Mouse (Mus musculus) limb, embryonic 14.5 days (tissue): Measurements from ENCODE around the gene Abcc5. TPM values are rescaled to one million over a fixed set of nuclear protein-coding genes. Genes with fewer than 3 reads are reported as not detected.

ENCODE experiments used
- ATAC-seq: fragments of 200-750 bp; cut with Nextera tagmentation; 2 replicates; pipeline ENCODE4 v1.8.0; 2017; ENCODE audit warnings: low read depth, moderate number of reproducible peaks, moderate TSS enrichment; ENCODE audit not compliant: low FRiP score
- DNase-seq: peaks from one replicate; pipeline ENCODE4 v3.0.0-alpha.2; 2015; ENCODE audit warnings: low spot score
- H3K27ac ChIP-seq: fragments of 300-500 bp; sonication (generic); replicated peaks from 2 replicates; pipeline ENCODE4 v1.5.1; 2014; ENCODE audit warnings: low read depth, mild to moderate bottlenecking, low read length, moderate library complexity, mixed read lengths
- H3K27me3 ChIP-seq: fragments of 300-500 bp; sonication (generic); 2 replicates; pipeline ENCODE4 v1.6.1; 2014; ENCODE audit warnings: low read length, mixed read lengths; ENCODE audit not compliant: control insufficient read depth, insufficient read depth
- H3K36me3 ChIP-seq: fragments of 300-500 bp; sonication (generic); 2 replicates; pipeline ENCODE4 v1.6.1; 2014; ENCODE audit warnings: mild to moderate bottlenecking, low read length, moderate library complexity, mixed read lengths; ENCODE audit not compliant: control insufficient read depth, insufficient read depth
- H3K4me1 ChIP-seq: fragments of 300-500 bp; sonication (generic); 2 replicates; pipeline ENCODE4 v1.6.1; 2014; ENCODE audit warnings: antibody characterized with exemption, low read length, mixed read lengths; ENCODE audit not compliant: control insufficient read depth, insufficient read depth
- H3K4me2 ChIP-seq: fragments of 300-500 bp; sonication (generic); replicated peaks from 2 replicates; pipeline ENCODE4 v1.6.1; 2014; ENCODE audit warnings: low read depth, mild to moderate bottlenecking, low read length, moderate library complexity; ENCODE audit not compliant: severe bottlenecking
- H3K4me3 ChIP-seq: fragments of 300-500 bp; sonication (generic); replicated peaks from 2 replicates; pipeline ENCODE4 v1.5.1; 2014; ENCODE audit warnings: low read length
- H3K9ac ChIP-seq: fragments of 300-500 bp; sonication (generic); 2 replicates; pipeline ENCODE4 v1.6.1; 2014; ENCODE audit warnings: mild to moderate bottlenecking, low read depth, low read length, moderate library complexity; ENCODE audit not compliant: severe bottlenecking
- H3K9me3 ChIP-seq: fragments of 300-500 bp; sonication (generic); 2 replicates; pipeline ENCODE4 v1.6.1; 2016; ENCODE audit warnings: low read length; ENCODE audit not compliant: control insufficient read depth
- POLR2A ChIP-seq: fragments of 200-500 bp; IDR thresholded peaks from 2 replicates; pipeline ENCODE4 v1.8.0; 2012; ENCODE audit warnings: inconsistent platforms, mild to moderate bottlenecking, moderate library complexity, borderline replicate concordance; ENCODE audit not compliant: insufficient read depth, insufficient read length; ENCODE audit errors: extremely low read depth
- WGBS: fragments of 180-500 bp; shearing (Covaris S2); extraction: QIAGEN DNeasy Blood & Tissue Kit; methylation state at CpG from one replicate; pipeline ENCODE4 v1.1.7; 2014; 5-methylcytosine and 5-hydroxymethylcytosine counted together
- polyA plus RNA-seq, 2 experiments: library from polyadenylated mRNA; depleted of rRNA in 1 of 2; stranded (reverse) in 1 of 2; unstranded in 1 of 2; fragments of >200 nt; fragmentation: Nextera tagmentation in 1 of 2; extraction: Ambion mirVana in 1 of 2; gene quantifications; 2 replicates each; pipeline versions ENCODE4 v1.2.1 to v1.2.3; 2012 to 2014

Abcc5 gene
- 223 and 274 TPM in 2 replicates for polyA plus RNA-seq (2012; rRNA removed)
- 73.1 and 91.5 TPM in 2 replicates for polyA plus RNA-seq (2014; fragmentation: Nextera tagmentation; extraction: Ambion mirVana)

DNA sequence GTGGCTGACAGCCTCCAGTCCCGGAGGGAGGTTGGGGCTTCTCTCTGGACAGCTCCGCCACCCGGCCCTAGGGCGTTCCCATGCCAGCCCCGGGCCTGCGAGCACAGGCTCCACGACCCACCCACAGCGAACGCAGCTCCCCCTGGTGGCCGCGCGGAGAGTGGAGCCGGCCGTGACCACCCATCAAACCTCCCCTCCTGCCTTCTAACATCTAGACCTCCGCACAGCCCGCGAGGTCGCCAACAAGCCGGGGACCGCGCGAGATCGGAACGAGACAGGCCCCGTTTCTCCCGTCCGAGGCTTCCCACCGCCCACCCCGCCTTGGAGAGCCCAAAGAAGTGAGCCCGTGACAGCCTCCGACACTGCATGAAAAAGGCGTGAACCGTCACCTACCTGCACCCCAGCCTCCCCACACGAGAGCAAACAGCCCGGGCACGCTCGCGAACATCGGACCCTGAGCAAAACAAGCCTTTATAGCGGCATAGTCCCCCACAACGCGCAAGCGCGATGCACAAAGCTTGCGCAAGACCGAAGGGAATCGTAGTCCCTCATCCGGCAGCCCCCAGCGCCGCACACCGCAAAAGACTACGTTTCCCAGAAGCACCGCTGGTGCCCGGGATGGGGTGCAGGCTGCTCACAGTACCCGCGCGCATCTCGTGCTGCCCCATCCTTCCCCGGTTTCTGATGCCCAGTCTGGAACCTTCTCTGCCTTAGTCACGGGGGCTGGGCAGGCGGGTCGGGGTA lies at the start of gene Abcc5:
Abcc5 (minus strand) TSS at position 540 of the 744 bp plus-strand sequence.
- peak; percentile 98 for ATAC-seq
- H3K36me3 ChIP-seq, result peaks cover 7% of the 10 kb centered on the region
- 0 out of 2 replicates have a peak, but pooled peaks have one; percentile 26 for TF ChIP-seq POLR2A
- DNase-seq, result peak; percentile 93
- peak within 1 kb of the TSS; percentile 52 for H3K4me2 ChIP-seq
- under 1% methylated on average over 52 of the region's 62 CpGs for WGBS
- no peaks in the 10 kb centered on the region for H3K9me3 ChIP-seq
- peaks cover 13% of the 10 kb centered on the region for H3K4me1 ChIP-seq
- peak within 1 kb of the TSS; percentile 80 for H3K9ac ChIP-seq
- H3K27ac ChIP-seq, result peak within 1 kb of the TSS; percentile 84
- H3K4me3 ChIP-seq, result peak within 1 kb of the TSS; percentile 79
- no peaks in the 10 kb centered on the region for H3K27me3 ChIP-seq

DNA sequence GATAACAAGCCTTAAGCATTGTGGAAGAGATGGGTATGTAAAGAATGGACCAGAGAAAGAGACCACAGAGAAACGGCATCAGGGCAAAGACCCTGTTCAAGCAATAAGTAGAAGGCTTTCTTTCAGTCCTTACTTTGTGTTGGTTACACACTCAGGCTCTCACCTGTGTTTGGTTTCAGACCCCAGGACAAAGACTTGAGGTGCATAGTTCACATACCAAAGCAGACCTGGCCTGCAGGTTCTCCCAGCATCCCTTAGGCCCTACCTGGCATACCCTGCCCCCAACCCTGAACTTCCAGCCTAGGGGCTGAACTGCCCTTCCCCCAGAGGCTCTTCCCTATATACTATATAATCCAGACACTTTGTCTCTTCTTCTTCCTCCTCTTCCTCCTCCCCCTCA lies 49.1 kb upstream of the Abcc5 start:
- Histone ChIP-seq H3K27ac (no peak overlapping the region), H3K4me1 (peaks cover 3% of the 10 kb centered on the region; the same call in 1 of the 2 replicates), H3K4me3 (no peak overlapping the region), H3K4me2 (no peak overlapping the region), H3K36me3 (no peaks in the 10 kb centered on the region), H3K9ac (no peak overlapping the region), H3K9me3 (no peaks in the 10 kb centered on the region), H3K27me3 (no peaks in the 10 kb centered on the region)
- ATAC-seq (no peak), DNase-seq (no peak)
- WGBS, result 85% methylated on average over 1 of the region's 1 CpGs
- no peak for TF ChIP-seq POLR2A

DNA sequence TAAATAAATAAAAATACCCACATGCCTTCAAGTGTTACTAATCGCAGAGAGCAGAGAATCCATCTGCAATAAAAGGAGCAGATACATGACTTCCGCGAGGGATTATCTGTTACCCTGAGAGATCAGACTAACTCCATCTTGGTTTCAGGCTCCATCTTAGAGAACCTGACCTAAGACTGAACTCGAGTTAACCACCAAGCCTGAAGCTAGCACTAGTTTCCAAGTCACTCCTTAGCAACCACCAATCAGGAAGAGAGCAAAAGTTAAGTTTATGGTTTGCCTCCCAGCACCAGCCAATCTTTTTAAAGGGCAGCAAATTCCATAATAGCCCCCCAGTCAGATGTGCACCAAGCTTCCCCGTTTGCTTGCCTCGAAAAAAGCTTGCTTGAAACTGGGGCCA lies 48.6 kb upstream of the Abcc5 start:
- WGBS, result 78% methylated on average over 6 of the region's 6 CpGs
- Histone ChIP-seq H3K27me3 (no peaks in the 10 kb centered on the region), H3K4me3 (no peak overlapping the region), H3K4me2 (no peak overlapping the region), H3K27ac (no peak overlapping the region), H3K36me3 (no peaks in the 10 kb centered on the region), H3K9ac (no peak overlapping the region), H3K9me3 (no peaks in the 10 kb centered on the region), H3K4me1 (peaks cover 3% of the 10 kb centered on the region; the same call in 1 of the 2 replicates)
- TF ChIP-seq POLR2A, result no peak
- DNase-seq, result no peak
- no peak for ATAC-seq

DNA sequence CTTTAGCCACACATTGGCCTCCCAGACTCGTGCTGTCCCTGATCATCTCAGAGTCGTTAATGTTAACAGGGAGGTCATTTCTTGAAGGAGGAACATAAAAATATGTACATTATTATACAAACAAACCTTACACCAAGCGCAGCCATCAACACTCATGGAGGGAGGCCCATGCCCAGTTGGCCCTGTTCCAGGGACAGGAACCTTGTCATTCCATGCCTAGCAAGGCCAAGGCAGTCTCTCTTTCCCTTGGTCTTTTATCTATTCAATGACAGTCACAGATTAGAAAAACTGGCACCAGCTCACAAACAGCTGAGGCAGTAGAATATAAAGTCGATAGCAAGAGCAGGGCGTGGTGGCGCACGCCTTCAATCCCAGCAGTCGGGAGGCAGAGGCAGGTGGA lies 48.0 kb upstream of the Abcc5 start:
- 92% methylated on average over 8 of the region's 8 CpGs for WGBS
- Histone ChIP-seq H3K4me1 (peaks cover 3% of the 10 kb centered on the region; the same call in 1 of the 2 replicates), H3K27me3 (no peaks in the 10 kb centered on the region), H3K4me2 (no peak overlapping the region), H3K4me3 (no peak overlapping the region), H3K9me3 (no peaks in the 10 kb centered on the region), H3K9ac (no peak overlapping the region), H3K27ac (no peak overlapping the region), H3K36me3 (no peaks in the 10 kb centered on the region)
- no peak for ATAC-seq
- no peak for TF ChIP-seq POLR2A
- no peak for DNase-seq

DNA sequence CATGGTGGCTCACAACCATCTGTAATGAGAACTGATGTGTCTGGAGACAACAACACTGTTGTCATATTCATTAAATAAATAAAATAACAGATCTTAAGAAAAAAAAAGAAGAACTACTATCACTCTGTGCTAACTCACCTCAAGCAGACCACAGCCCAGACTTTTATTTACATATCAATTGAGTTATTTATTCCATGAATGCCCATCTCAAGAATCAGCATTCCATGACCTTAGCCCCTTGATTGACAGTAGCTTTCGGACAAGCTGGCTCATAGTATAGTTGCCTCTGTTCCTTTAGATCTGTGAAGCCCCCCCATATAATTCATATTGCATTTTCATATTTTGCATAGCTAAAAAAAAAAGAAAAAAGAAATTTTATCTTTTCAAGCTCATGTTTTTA lies 47.6 kb upstream of the Abcc5 start:
- TF ChIP-seq POLR2A, result no peak
- Histone ChIP-seq H3K4me3 (no peak overlapping the region), H3K9me3 (no peaks in the 10 kb centered on the region), H3K36me3 (no peaks in the 10 kb centered on the region), H3K9ac (no peak overlapping the region), H3K4me1 (peaks cover 3% of the 10 kb centered on the region; the same call in 1 of the 2 replicates), H3K27me3 (no peaks in the 10 kb centered on the region), H3K27ac (no peak overlapping the region), H3K4me2 (no peak overlapping the region)
- ATAC-seq (no peak), DNase-seq (no peak)
- 91% methylated on average over 1 of the region's 1 CpGs for WGBS
